Comparison of ENCODE assay signal across 12 mouse cellular contexts in genomic region chr13:112335531-112335930, GRCm38 (mm10). TPM values are rescaled to one million over a fixed set of nuclear protein-coding genes. Genes with fewer than 3 reads are reported as not detected.
DNase-seq lines count a peak whose midpoint lies in the region; ATAC-seq and TF ChIP-seq lines count a peak whose summit lies in the region.
"Had no signal": no experiment of that assay in that cellular context is flagged by ENCODE, and none has a peak within 500 bp of the region (broad histone marks: within the 10 kb centered on the region; RNA-seq: fewer than 3 reads in every experiment).

No protein-coding gene starts in this region.

- H3K4me3 ChIP-seq in kidney, embryonic 15.5 days (replicated peaks), result no peak overlapping the region
- no peak overlapping the region for H3K4me3 ChIP-seq in midbrain, postnatal 0 days (ENCODE audit: low read depth, low read length)
- H3K4me3 ChIP-seq in midbrain, embryonic 11.5 days (ENCODE audit: low read depth, low read length), result no peak overlapping the region
- no peak overlapping the region for H3K4me3 ChIP-seq in midbrain, embryonic 16.5 days (ENCODE audit: low read depth, low read length)
- H3K4me3 ChIP-seq: hindbrain, embryonic 15.5 days; layer of hippocampus, adult 2 months had no signal

- peaks cover 19% of the 10 kb centered on the region for H3K4me1 ChIP-seq in kidney, embryonic 15.5 days
- peaks cover 9% of the 10 kb centered on the region for H3K4me1 ChIP-seq in midbrain, postnatal 0 days (ENCODE audit: insufficient read depth, low read length)
- peaks cover 12% of the 10 kb centered on the region for H3K4me1 ChIP-seq in midbrain, embryonic 11.5 days (ENCODE audit: control insufficient read depth, insufficient read depth, low read length)
- peaks cover 21% of the 10 kb centered on the region for H3K4me1 ChIP-seq in midbrain, embryonic 16.5 days (ENCODE audit: control insufficient read depth, insufficient read depth, low read length)

- H3K27me3 ChIP-seq in kidney, embryonic 15.5 days, result no peaks in the 10 kb centered on the region
- no peaks in the 10 kb centered on the region for H3K27me3 ChIP-seq in midbrain, postnatal 0 days (ENCODE audit: insufficient read depth, low read length)
- no peaks in the 10 kb centered on the region for H3K27me3 ChIP-seq in midbrain, embryonic 11.5 days (ENCODE audit: control insufficient read depth, insufficient read depth, low read length)
- no peaks in the 10 kb centered on the region for H3K27me3 ChIP-seq in midbrain, embryonic 16.5 days (ENCODE audit: control insufficient read depth, insufficient read depth, low read depth, low read length)
- H3K27me3 ChIP-seq: hindbrain, embryonic 15.5 days had no signal

- no peaks in the 10 kb centered on the region for H3K9me3 ChIP-seq in kidney, embryonic 15.5 days (replicated peaks)
- H3K9me3 ChIP-seq in midbrain, postnatal 0 days (ENCODE audit: low read length), result no peaks in the 10 kb centered on the region
- no peaks in the 10 kb centered on the region for H3K9me3 ChIP-seq in midbrain, embryonic 11.5 days (ENCODE audit: control insufficient read depth, low read length)
- no peaks in the 10 kb centered on the region for H3K9me3 ChIP-seq in midbrain, embryonic 16.5 days (replicated peaks; ENCODE audit: control insufficient read depth, low read length, poor library complexity, severe bottlenecking)
- H3K9me3 ChIP-seq: hindbrain, embryonic 15.5 days had no signal

- no peaks in the 10 kb centered on the region for H3K36me3 ChIP-seq in kidney, embryonic 15.5 days
- H3K36me3 ChIP-seq in midbrain, postnatal 0 days (ENCODE audit: insufficient read depth, low read length), result 0 out of 2 replicates have a peak, but pooled peaks cover 2% of the 10 kb centered on the region
- H3K36me3 ChIP-seq in midbrain, embryonic 11.5 days (ENCODE audit: control insufficient read depth, insufficient read depth, low read length), result no peaks in the 10 kb centered on the region
- 0 out of 2 replicates have a peak, but pooled peaks cover 2% of the 10 kb centered on the region for H3K36me3 ChIP-seq in midbrain, embryonic 16.5 days (ENCODE audit: control insufficient read depth, insufficient read depth, low read length)
- H3K36me3 ChIP-seq: hindbrain, embryonic 15.5 days had no signal

- WGBS in kidney, embryonic 15.5 days, result 46% methylated on average over 3 of the region's 3 CpGs
- 87% methylated on average over 3 of the region's 3 CpGs for WGBS in midbrain, postnatal 0 days
- 93% methylated on average over 3 of the region's 3 CpGs for WGBS in midbrain, embryonic 11.5 days
- 83% methylated on average over 3 of the region's 3 CpGs for WGBS in midbrain, embryonic 16.5 days

- H3K9ac ChIP-seq in kidney, embryonic 15.5 days, result no peak overlapping the region
- H3K9ac ChIP-seq in midbrain, postnatal 0 days (replicated peaks; ENCODE audit: low read length, poor library complexity, severe bottlenecking), result no peak overlapping the region
- H3K9ac ChIP-seq in midbrain, embryonic 11.5 days (ENCODE audit: low read length), result no peak overlapping the region
- no peak overlapping the region for H3K9ac ChIP-seq in midbrain, embryonic 16.5 days (ENCODE audit: low read depth, low read length)
- H3K9ac ChIP-seq: hindbrain, embryonic 15.5 days had no signal

- peak; percentile 55 for DNase-seq in kidney, adult 18-20 months
- peak; percentile 14 for DNase-seq in midbrain, postnatal 0 days (ENCODE audit: low spot score)
- no peak for DNase-seq in midbrain, embryonic 11.5 days (ENCODE audit: low spot score, missing footprints)
- DNase-seq in adrenal gland, postnatal 14 days, result peak; percentile 80
- DNase-seq in heart, postnatal 4 days, result peak; percentile 47
- DNase-seq: retina, postnatal 1 day had no signal

- H3K4me2 ChIP-seq in kidney, embryonic 15.5 days, result no peak overlapping the region
- H3K4me2 ChIP-seq in midbrain, postnatal 0 days (ENCODE audit: low read depth, low read length, poor library complexity, severe bottlenecking), result no peak overlapping the region
- H3K4me2 ChIP-seq in midbrain, embryonic 11.5 days, result no peak overlapping the region
- H3K4me2 ChIP-seq in midbrain, embryonic 16.5 days (ENCODE audit: low read length), result no peak overlapping the region
- H3K4me2 ChIP-seq: hindbrain, embryonic 15.5 days had no signal

- no peak overlapping the region for H3K27ac ChIP-seq in kidney, embryonic 15.5 days
- no peak overlapping the region for H3K27ac ChIP-seq in midbrain, postnatal 0 days (ENCODE audit: low read depth, low read length)
- H3K27ac ChIP-seq in midbrain, embryonic 11.5 days (ENCODE audit: low read depth, low read length), result no peak overlapping the region
- no peak overlapping the region for H3K27ac ChIP-seq in midbrain, embryonic 16.5 days (ENCODE audit: low read length)
- H3K27ac ChIP-seq: hindbrain, embryonic 15.5 days; layer of hippocampus, adult 2 months had no signal

- no peak for ATAC-seq in kidney, embryonic 15.5 days (replicated peaks; ENCODE audit: low FRiP score)
- no peak for ATAC-seq in midbrain, postnatal 0 days (ENCODE audit: low FRiP score)
- ATAC-seq in midbrain, embryonic 11.5 days (ENCODE audit: low FRiP score), result no peak
- no peak for ATAC-seq in midbrain, embryonic 16.5 days

- TF ChIP-seq CTCF in midbrain, postnatal 0 days (IDR thresholded peaks at IDR 0.05), result no peak

RNA-seq across cellular contexts. Expression of gene Ankrd55, which starts 47.3 kb away (rescaled TPM):
- 0.21 and 0.31 TPM in 2 replicates for polyA plus RNA-seq in kidney, embryonic 15.5 days (2015; fragmentation: Nextera tagmentation; extraction: Ambion mirVana)
- 21.2 and 24.4 TPM in 2 replicates for total RNA-seq in midbrain, postnatal 0 days (2014; rRNA removed)
- 10.2 and 11.7 TPM in 2 replicates for polyA plus RNA-seq in midbrain, postnatal 0 days (2015; fragmentation: Nextera tagmentation; extraction: Ambion mirVana)
- 1.9 and 2.3 TPM in 2 replicates for polyA plus RNA-seq in midbrain, embryonic 11.5 days (2014; fragmentation: Nextera tagmentation; extraction: Ambion mirVana)
- total RNA-seq in adrenal gland, postnatal 14 days (2021), result 3.8 and 4.4 TPM in 2 replicates
- not detected for total RNA-seq in heart, postnatal 4 days (2021)
- polyA plus RNA-seq in midbrain, embryonic 16.5 days (2015; fragmentation: Nextera tagmentation; extraction: Ambion mirVana), result 10.4 and 11.0 TPM in 2 replicates
- total RNA-seq: common myeloid progenitor, adult 5-6 weeks; megakaryocyte progenitor cell, adult 5-6 weeks had no signal
